Mouse (Mus musculus) retina, postnatal 7 days (tissue): ENCODE measurements at regions not wholly inside any gene's neighbourhood (a gene's known extent, or its start where the extent isn't known, plus 50 kb on each side); places are given as distances from the start of the nearest gene placed in this dataset.

Experiments used
- DNase-seq: peaks from one replicate; pipeline ENCODE4 v3.0.0-alpha.2; 2012; ENCODE audit warnings: low read depth, low spot score

GRCm38 (mm10) chr2:167757157-167757780 lies 67.6 kb upstream of the Tmem189 start:
- no peak for DNase-seq

DNA sequence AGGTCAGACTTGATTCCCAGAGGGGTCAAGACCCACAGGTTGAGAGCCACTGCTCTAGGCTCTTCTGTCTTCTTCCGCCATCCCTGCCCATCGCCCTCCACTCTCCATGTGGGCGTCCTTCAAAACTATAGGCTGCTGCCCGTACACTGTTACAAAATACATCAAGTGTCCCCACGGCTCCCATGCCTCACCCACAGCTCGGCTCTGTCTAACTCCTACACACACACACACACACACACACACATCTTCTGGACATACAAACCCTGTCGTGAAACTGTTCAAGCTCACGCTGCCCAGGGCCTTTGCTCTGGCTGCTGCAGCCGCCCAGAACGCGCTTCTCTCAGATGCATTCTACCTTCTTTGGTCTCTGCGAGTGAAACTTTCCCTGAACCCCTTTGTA lies 67.1 kb upstream of the Tmem189 start:
- no peak for DNase-seq

DNA sequence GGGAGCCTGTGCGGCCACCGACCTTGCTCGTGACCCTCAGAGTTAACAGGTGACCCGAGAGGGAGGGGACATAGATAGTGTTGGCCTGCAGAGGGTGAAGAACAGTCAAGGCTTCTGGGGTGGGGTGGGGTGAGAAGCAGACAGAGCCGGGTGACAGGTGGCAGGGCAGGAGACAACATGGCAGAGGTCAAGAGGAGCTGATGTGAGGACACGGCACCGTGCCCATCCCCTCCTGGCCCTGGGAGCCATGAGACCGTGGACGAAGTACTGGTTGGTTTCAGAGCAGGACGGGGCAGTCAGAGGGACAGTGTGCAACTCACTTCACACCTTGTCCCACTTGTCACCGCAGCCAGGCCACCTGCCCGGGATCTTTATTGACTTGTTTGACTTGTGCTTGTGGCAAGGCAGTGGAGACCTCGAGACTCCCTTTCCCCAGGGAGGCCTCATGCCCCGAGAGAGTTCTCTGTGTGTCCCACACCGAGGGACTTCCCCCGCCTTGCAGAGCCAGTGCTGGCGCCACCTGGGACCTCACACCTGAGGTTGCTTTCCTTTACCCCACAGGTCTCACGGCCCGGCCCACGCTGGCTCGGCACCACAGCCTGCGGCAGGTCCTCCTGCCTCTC lies 65.4 kb upstream of the Tmem189 start:
- DNase-seq = no peak

GRCm38 (mm10) chr2:167753898-167754297 lies 64.3 kb upstream of the Tmem189 start:
- no peak for DNase-seq

- DNase-seq = no peak
Measured at GRCm38 (mm10) chr2:167752805-167753556, 63.4 kb upstream of the Tmem189 start.

GRCm38 (mm10) chr2:167751585-167751984 lies 62.0 kb upstream of the Tmem189 start:
- DNase-seq = no peak

DNA sequence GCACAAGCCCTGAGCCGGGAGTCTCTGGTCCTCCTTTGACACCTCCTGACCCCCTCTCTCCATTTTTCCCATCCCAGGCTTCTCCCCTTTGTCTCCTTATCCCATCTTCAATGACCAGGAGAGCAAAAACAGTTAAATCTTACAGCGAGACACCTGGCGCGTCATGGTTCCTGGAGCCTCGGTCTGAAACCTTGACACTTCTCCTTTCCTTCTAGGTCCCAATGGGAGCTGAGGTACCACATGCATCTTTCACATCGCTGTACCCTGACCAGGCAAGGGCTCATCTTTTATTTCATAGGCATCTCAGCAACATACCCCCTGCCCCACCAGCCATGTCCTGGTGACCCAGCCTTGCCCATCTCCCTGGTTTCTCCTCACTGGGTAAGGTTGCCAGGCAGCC lies 58.7 kb upstream of the Tmem189 start:
- DNase-seq = no peak

DNA sequence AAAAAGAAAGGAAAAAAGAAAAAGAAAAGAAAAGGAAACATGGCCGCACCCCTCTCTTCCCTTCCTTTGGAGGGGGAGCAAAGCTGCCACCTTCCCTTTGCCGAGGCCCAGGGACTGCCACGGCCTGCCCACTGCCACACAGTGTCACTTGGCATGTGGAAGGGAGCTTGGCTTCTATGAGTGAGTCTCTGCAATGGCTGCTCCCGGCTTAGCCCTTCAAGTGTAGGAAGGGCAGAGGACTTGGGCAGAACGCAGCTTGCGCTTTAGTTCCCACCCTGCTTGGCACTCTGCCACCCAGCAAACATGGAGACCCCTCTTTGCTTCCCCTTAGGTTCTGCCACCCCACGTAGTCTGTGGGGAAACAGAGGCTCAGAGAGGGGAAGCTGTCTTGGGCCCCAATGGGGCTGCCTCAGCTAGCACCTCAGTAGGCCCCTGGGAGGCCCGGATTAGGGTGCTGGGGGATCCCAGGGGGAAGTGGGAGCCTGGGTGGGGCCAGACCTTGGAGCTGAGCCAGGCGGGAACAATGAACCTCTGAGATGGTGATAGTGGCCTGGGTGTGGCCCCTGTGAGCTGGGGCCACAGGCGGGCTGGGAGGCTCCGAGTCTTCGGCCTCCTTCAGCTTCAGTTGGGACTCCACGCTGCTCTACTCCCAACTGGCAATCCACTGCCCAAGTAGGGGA lies 57.7 kb upstream of the Tmem189 start:
- no peak for DNase-seq

GRCm38 (mm10) chr2:167746344-167746743 lies 56.7 kb upstream of the Tmem189 start:
- DNase-seq = no peak

DNA sequence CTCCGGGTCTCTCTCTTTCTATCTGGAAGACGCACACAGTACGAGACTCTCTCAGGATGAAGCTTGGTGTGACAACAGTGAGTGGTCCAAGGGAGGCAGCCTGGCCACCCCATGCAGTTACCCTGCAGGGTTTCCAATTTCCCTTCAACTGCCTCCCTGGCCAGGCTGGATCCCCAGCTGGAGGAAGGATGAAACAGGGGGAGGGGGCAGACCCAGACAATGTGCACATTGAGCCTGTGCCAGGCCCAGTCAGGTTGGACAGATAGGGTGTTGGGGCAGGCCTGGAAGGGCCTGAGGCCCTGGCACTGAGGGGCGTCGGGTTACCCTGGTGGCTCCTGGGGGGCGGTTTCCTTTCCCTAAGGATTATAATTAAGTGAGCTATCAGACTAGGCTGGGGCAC lies 55.8 kb upstream of the Tmem189 start:
- no peak for DNase-seq

DNA sequence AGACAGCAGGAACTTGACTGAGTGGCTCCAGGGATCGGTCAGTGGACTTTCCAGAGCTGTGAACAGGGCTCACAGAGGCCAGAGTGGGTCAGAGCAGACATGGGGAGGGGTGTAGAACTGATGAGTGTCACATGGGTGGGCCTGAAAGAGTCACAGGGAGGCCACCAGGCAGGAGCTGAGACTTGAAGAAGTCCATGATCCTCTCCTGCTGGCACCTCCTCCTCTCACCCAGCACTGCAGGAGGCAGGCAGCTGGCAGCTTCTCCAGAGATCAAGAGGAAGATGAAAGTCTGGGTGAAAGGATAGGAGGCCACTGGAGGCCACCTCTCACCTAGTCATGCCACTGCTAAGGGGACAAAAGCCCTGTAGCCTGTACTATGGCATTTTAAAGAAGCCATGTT lies 54.5 kb upstream of the Tmem189 start:
- DNase-seq = no peak

- DNase-seq = no peak
Measured at GRCm38 (mm10) chr2:167742479-167742878, 52.9 kb upstream of the Tmem189 start.

GRCm38 (mm10) chr2:167740516-167741189 lies 51.0 kb upstream of the Tmem189 start:
- no peak for DNase-seq
